Mouse (Mus musculus) neural tube, embryonic 11.5 days (tissue): ENCODE results near the gene Fgr. TPM values are rescaled to one million over a fixed set of nuclear protein-coding genes. Genes with fewer than 3 reads are reported as not detected.

Experiments
- polyA plus RNA-seq: library from polyadenylated mRNA; unstranded; fragments of >200 nt; fragmentation: Nextera tagmentation; extraction: Ambion mirVana; gene quantifications from 2 replicates; pipeline ENCODE4 v1.2.1, GENCODE M21; 2014

Fgr gene
- polyA plus RNA-seq, 1 experiment from 2014 or later, result 0.24 TPM

Other genes with a start within 250 kb of the Fgr start
- 4.2 and 4.6 TPM in 2 replicates for gene Xkr8, start 241.5 kb upstream of the Fgr start, polyA plus RNA-seq
- 1.8 and 2.0 TPM in 2 replicates for gene Smpdl3b, start 216.8 kb upstream of the Fgr start, polyA plus RNA-seq
- gene Rpa2, start 205.8 kb upstream of the Fgr start, polyA plus RNA-seq, result 123 and 132 TPM in 2 replicates
- gene Themis2, start 177.7 kb upstream of the Fgr start, polyA plus RNA-seq, result 1.1 and 1.3 TPM in 2 replicates
- gene Ppp1r8, start 130.9 kb upstream of the Fgr start, polyA plus RNA-seq, result 82.7 and 101 TPM in 2 replicates
- gene Stx12, start 89.6 kb upstream of the Fgr start, polyA plus RNA-seq, result 96.1 and 103 TPM in 2 replicates
- gene Fam76a, start 51.5 kb upstream of the Fgr start, polyA plus RNA-seq, result 28.2 and 28.4 TPM in 2 replicates
- gene Ahdc1, start 37.2 kb downstream of the Fgr start, polyA plus RNA-seq, result 6.1 and 7.2 TPM in 2 replicates
- 33.0 and 39.0 TPM in 2 replicates for gene Wasf2, start 156.4 kb downstream of the Fgr start, polyA plus RNA-seq
- gene Cd164l2, start 238.0 kb downstream of the Fgr start, polyA plus RNA-seq, result 0.32 and 0.62 TPM in 2 replicates
- 0.45 and 0.49 TPM in 2 replicates for gene Gpr3, start 238.4 kb downstream of the Fgr start, polyA plus RNA-seq